Mouse (Mus musculus): ENCODE measurements at regions not wholly inside any gene's neighbourhood (a gene's known extent, or its start where the extent isn't known, plus 50 kb on each side); places are given as distances from the start of the nearest gene placed in this dataset.
A peak's percentile ranks its signal among the peaks of the same experiment; 100 is the strongest.

GRCm38 (mm10) chr14:62042305-62043116, 249.9 kb upstream of the Rnaseh2b start:
- Histone ChIP-seq H3K4me1 (peaks cover 2% of the 10 kb centered on the region; the same call in 1 of the 2 replicates), H3K36me3 (no peaks in the 10 kb centered on the region), H3K27ac (replicated peaks) (no peak overlapping the region), H3K27me3 (replicated peaks) (no peaks in the 10 kb centered on the region), H3K9ac (no peak overlapping the region), H3K4me3 (no peak overlapping the region), H3K4me2 (no peak overlapping the region), H3K9me3 (peaks cover 4% of the 10 kb centered on the region; the same call in 1 of the 2 replicates)
- WGBS = 62% methylated on average over 11 of the region's 11 CpGs
- no peak for ATAC-seq (ENCODE audit: extremely low read depth, insufficient number of reproducible peaks, low FRiP score, low TSS enrichment)

- Histone ChIP-seq H3K4me1 (no peaks in the 10 kb centered on the region; the same call in 1 of the 2 replicates), H3K27me3 (replicated peaks) (no peaks in the 10 kb centered on the region), H3K9me3 (peaks cover 4% of the 10 kb centered on the region; the same call in 1 of the 2 replicates), H3K4me2 (no peak overlapping the region), H3K36me3 (no peaks in the 10 kb centered on the region), H3K27ac (replicated peaks) (no peak overlapping the region), H3K4me3 (no peak overlapping the region), H3K9ac (no peak overlapping the region)
- WGBS = 78% methylated on average over 4 of the region's 4 CpGs
- no peak for ATAC-seq (ENCODE audit: extremely low read depth, insufficient number of reproducible peaks, low FRiP score, low TSS enrichment)
These were observed 249.3 kb upstream of the Rnaseh2b start for GRCm38 (mm10) chr14:62043117-62043422.

GRCm38 (mm10) chr14:62050941-62051340, 241.4 kb upstream of the Rnaseh2b start:
- peaks cover 6% of the 10 kb centered on the region; the same call in 1 of the 2 replicates for H3K9me3 ChIP-seq
- H3K27ac ChIP-seq (replicated peaks) = no peak overlapping the region
- no peaks in the 10 kb centered on the region for H3K36me3 ChIP-seq
- no peak overlapping the region for H3K4me2 ChIP-seq
- no peak for ATAC-seq (ENCODE audit: extremely low read depth, insufficient number of reproducible peaks, low FRiP score, low TSS enrichment)
- H3K27me3 ChIP-seq (replicated peaks) = no peaks in the 10 kb centered on the region
- peaks cover 11% of the 10 kb centered on the region; the same call in 1 of the 2 replicates for H3K4me1 ChIP-seq
- H3K9ac ChIP-seq = no peak overlapping the region
- no peak overlapping the region for H3K4me3 ChIP-seq
- WGBS = 91% methylated on average over 6 of the region's 6 CpGs

- 41% methylated on average over 1 of the region's 1 CpGs for WGBS
- H3K27me3 ChIP-seq (replicated peaks) = no peaks in the 10 kb centered on the region
- H3K9me3 ChIP-seq = peaks cover 6% of the 10 kb centered on the region; the same call in 1 of the 2 replicates
- no peaks in the 10 kb centered on the region for H3K36me3 ChIP-seq
- no peak overlapping the region for H3K27ac ChIP-seq (replicated peaks)
- H3K9ac ChIP-seq = no peak overlapping the region
- no peak for ATAC-seq (ENCODE audit: extremely low read depth, insufficient number of reproducible peaks, low FRiP score, low TSS enrichment)
- H3K4me2 ChIP-seq = no peak overlapping the region
- H3K4me1 ChIP-seq = peaks cover 11% of the 10 kb centered on the region; the same call in 1 of the 2 replicates
- no peak overlapping the region for H3K4me3 ChIP-seq
These were observed 240.5 kb upstream of the Rnaseh2b start for GRCm38 (mm10) chr14:62051923-62052322.

GRCm38 (mm10) chr14:62053004-62053403, 239.4 kb upstream of the Rnaseh2b start:
- 80% methylated on average over 6 of the region's 6 CpGs for WGBS
- Histone ChIP-seq H3K4me2 (no peak overlapping the region), H3K9me3 (peaks cover 6% of the 10 kb centered on the region; the same call in 1 of the 2 replicates), H3K27me3 (replicated peaks) (no peaks in the 10 kb centered on the region), H3K4me1 (peaks cover 15% of the 10 kb centered on the region), H3K4me3 (no peak overlapping the region), H3K27ac (replicated peaks) (no peak overlapping the region), H3K9ac (no peak overlapping the region), H3K36me3 (no peaks in the 10 kb centered on the region)
- ATAC-seq (ENCODE audit: extremely low read depth, insufficient number of reproducible peaks, low FRiP score, low TSS enrichment) = no peak

GRCm38 (mm10) chr14:62057096-62057495, 235.3 kb upstream of the Rnaseh2b start:
- H3K4me2 ChIP-seq = no peak overlapping the region
- peaks cover 7% of the 10 kb centered on the region for H3K4me1 ChIP-seq
- no peak overlapping the region for H3K9ac ChIP-seq
- H3K27ac ChIP-seq (replicated peaks) = peak overlapping the region; percentile 26; the same call in 1 of the 2 replicates
- H3K9me3 ChIP-seq = peaks cover 6% of the 10 kb centered on the region; the same call in 1 of the 2 replicates
- no peak for ATAC-seq (ENCODE audit: extremely low read depth, insufficient number of reproducible peaks, low FRiP score, low TSS enrichment)
- H3K36me3 ChIP-seq = no peaks in the 10 kb centered on the region
- 63% methylated on average over 4 of the region's 4 CpGs for WGBS
- H3K27me3 ChIP-seq (replicated peaks) = no peaks in the 10 kb centered on the region
- H3K4me3 ChIP-seq = no peak overlapping the region

- 83% methylated on average over 1 of the region's 1 CpGs for WGBS
- H3K27ac ChIP-seq (replicated peaks) = no peak overlapping the region
- H3K27me3 ChIP-seq (replicated peaks) = no peaks in the 10 kb centered on the region
- no peak overlapping the region for H3K9ac ChIP-seq
- H3K4me3 ChIP-seq = no peak overlapping the region
- no peak for ATAC-seq (ENCODE audit: extremely low read depth, insufficient number of reproducible peaks, low FRiP score, low TSS enrichment)
- no peak overlapping the region for H3K4me2 ChIP-seq
- peaks cover 4% of the 10 kb centered on the region for H3K4me1 ChIP-seq
- no peaks in the 10 kb centered on the region for H3K36me3 ChIP-seq
- peaks cover 6% of the 10 kb centered on the region; the same call in 1 of the 2 replicates for H3K9me3 ChIP-seq
These were observed 234.3 kb upstream of the Rnaseh2b start for GRCm38 (mm10) chr14:62058100-62058499.

GRCm38 (mm10) chr14:62071140-62071539, 221.2 kb upstream of the Rnaseh2b start:
- H3K9ac ChIP-seq = no peak overlapping the region
- H3K27ac ChIP-seq (replicated peaks) = no peak overlapping the region
- H3K36me3 ChIP-seq = no peaks in the 10 kb centered on the region
- no peak overlapping the region for H3K4me3 ChIP-seq
- no peaks in the 10 kb centered on the region for H3K4me1 ChIP-seq
- no peak for ATAC-seq (ENCODE audit: extremely low read depth, insufficient number of reproducible peaks, low FRiP score, low TSS enrichment)
- no peak overlapping the region for H3K4me2 ChIP-seq
- no peaks in the 10 kb centered on the region for H3K27me3 ChIP-seq (replicated peaks)
- 80% methylated on average over 6 of the region's 6 CpGs for WGBS
- H3K9me3 ChIP-seq = 0 out of 2 replicates have a peak, but pooled peaks cover 3% of the 10 kb centered on the region

- Histone ChIP-seq H3K4me2 (no peak overlapping the region), H3K4me3 (no peak overlapping the region), H3K27ac (replicated peaks) (no peak overlapping the region), H3K9me3 (no peaks in the 10 kb centered on the region), H3K9ac (no peak overlapping the region), H3K36me3 (no peaks in the 10 kb centered on the region), H3K4me1 (peaks cover 6% of the 10 kb centered on the region; the same call in 1 of the 2 replicates), H3K27me3 (replicated peaks) (peaks cover 22% of the 10 kb centered on the region)
- ATAC-seq (ENCODE audit: extremely low read depth, insufficient number of reproducible peaks, low FRiP score, low TSS enrichment) = no peak
- WGBS = 41% methylated on average over 2 of the region's 2 CpGs
These were observed 208.3 kb upstream of the Rnaseh2b start for GRCm38 (mm10) chr14:62084047-62084446.

GRCm38 (mm10) chr14:62088174-62088573, 204.2 kb upstream of the Rnaseh2b start:
- H3K9me3 ChIP-seq = no peaks in the 10 kb centered on the region
- 79% methylated on average over 3 of the region's 3 CpGs for WGBS
- no peaks in the 10 kb centered on the region for H3K36me3 ChIP-seq
- H3K9ac ChIP-seq = no peak overlapping the region
- no peak overlapping the region for H3K27ac ChIP-seq (replicated peaks)
- no peak overlapping the region for H3K4me3 ChIP-seq
- H3K4me2 ChIP-seq = no peak overlapping the region
- peaks cover 47% of the 10 kb centered on the region for H3K27me3 ChIP-seq (replicated peaks)
- H3K4me1 ChIP-seq = peaks cover 6% of the 10 kb centered on the region; the same call in 1 of the 2 replicates
- no peak for ATAC-seq (ENCODE audit: extremely low read depth, insufficient number of reproducible peaks, low FRiP score, low TSS enrichment)

GRCm38 (mm10) chr14:62117532-62117931, 174.9 kb upstream of the Rnaseh2b start:
- Histone ChIP-seq H3K9me3 (no peaks in the 10 kb centered on the region), H3K4me2 (no peak overlapping the region), H3K4me1 (no peaks in the 10 kb centered on the region), H3K9ac (no peak overlapping the region), H3K36me3 (no peaks in the 10 kb centered on the region), H3K27me3 (replicated peaks) (no peaks in the 10 kb centered on the region), H3K4me3 (no peak overlapping the region), H3K27ac (replicated peaks) (no peak overlapping the region)
- 76% methylated on average over 3 of the region's 3 CpGs for WGBS
- no peak for ATAC-seq (ENCODE audit: extremely low read depth, insufficient number of reproducible peaks, low FRiP score, low TSS enrichment)

GRCm38 (mm10) chr14:62118542-62118953, 173.8 kb upstream of the Rnaseh2b start:
- H3K4me2 ChIP-seq = no peak overlapping the region
- no peak overlapping the region for H3K4me3 ChIP-seq
- no peaks in the 10 kb centered on the region for H3K27me3 ChIP-seq (replicated peaks)
- no peak overlapping the region for H3K27ac ChIP-seq (replicated peaks)
- no peak overlapping the region for H3K9ac ChIP-seq
- H3K36me3 ChIP-seq = no peaks in the 10 kb centered on the region
- no peaks in the 10 kb centered on the region; the same call in 1 of the 2 replicates for H3K4me1 ChIP-seq
- WGBS = 41% methylated on average over 2 of the region's 2 CpGs
- H3K9me3 ChIP-seq = no peaks in the 10 kb centered on the region
- ATAC-seq (ENCODE audit: extremely low read depth, insufficient number of reproducible peaks, low FRiP score, low TSS enrichment) = no peak
